Mouse (Mus musculus): ENCODE results near the gene Lamb3. TPM values are rescaled to one million over a fixed set of nuclear protein-coding genes. Genes with fewer than 3 reads are reported as not detected.
"Not testable (repeated sequence)": the region's sequence is repeated elsewhere in the genome, so short reads cannot be mapped to it uniquely, and the experiment has no call there.

The Lamb3 gene
- total RNA-seq, 2 experiments from 2014 or later, result 2.0 to 4.5 TPM

DNA sequence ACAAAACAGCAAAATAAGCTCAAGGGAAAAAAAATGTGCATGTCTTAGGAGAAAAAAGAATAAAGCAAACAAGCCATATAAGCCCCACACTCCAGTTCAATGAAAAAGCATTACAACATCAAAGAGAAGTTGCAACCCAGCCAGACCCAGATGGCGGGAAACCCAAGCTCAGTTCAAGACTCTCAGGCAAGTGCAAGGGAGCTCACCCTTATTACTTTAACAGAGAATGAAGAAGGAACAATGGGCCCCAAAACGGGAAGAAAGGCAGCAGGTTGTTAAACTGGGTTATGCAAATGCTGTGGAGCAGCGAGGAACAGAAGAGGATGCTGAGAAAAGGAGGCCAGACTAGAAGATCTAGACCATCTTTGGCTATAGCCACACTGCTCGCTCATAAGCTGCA is 35.4 kb downstream of the Lamb3 start:
- no peak for DNase-seq (ENCODE audit: low spot score in 2 of 2)

- DNase-seq (ENCODE audit: low spot score in 2 of 2), result no peak
Observed at GRCm38 (mm10) chr1:193243571-193244193, 36.2 kb downstream of the Lamb3 start.

DNA sequence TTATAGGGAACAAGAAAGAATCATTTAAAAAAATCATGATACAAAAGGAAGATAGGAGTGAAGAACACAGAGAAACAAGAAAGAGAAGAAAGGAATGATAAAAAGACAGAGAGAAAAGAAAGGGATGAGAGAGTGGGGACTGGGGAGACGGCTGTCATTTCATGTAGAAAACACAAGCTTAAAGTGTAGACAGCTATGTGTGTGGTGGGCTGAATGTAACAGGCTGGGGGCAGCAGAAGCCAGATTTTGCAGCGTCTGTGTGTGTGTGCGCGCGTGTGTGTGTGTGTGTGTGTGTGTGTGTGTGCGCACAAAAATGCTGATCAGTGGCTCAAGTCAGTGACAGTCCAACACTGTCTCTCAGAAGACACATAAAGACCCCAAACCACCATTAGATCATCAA is 36.7 kb downstream of the Lamb3 start:
- no peak for DNase-seq (ENCODE audit: low spot score in 2 of 2)

DNA sequence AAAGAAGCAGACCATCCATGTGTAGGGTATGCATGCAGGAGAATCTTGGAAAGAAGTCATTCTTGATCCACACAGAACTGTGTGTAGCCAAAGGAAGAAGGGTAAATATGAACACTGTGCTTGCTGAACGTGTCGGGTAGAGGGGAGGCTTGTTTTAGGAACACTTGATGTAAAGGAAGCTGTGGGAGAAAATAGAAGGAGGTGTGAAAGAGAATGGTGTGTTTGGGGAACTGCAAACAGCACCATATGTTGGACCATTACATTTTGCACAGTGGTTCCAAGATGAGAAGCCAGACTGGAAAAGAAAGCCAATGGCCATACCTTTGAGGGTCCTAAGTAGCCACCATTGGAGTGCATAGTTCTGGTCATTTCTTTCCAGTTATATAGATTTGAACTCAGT is 42.5 kb downstream of the Lamb3 start:
- DNase-seq (ENCODE audit: low spot score in 2 of 2), result no peak

DNA sequence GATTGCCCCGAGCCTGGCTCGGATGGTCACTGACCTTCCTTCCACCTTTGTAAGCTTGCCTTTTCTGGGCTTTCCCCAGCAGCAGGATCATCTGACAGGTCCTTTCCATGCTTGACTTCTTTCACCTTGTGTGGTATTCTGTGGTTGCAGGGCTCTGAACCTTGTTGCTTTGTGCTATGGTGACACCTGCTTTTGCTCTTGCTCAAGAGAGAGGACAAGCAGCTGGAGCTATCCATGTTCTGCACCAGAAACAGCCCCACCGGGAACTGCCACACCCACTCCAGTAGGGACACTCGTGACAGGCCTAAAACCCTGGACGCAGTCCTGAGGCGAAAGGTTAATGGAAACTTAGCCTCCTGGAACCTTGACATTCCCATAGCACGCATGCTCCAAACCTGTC is 43.9 kb downstream of the Lamb3 start:
- DNase-seq (ENCODE audit: low spot score in 2 of 2), result no peak

GRCm38 (mm10) chr1:193252616-193253015 is 45.1 kb downstream of the Lamb3 start:
- DNase-seq (ENCODE audit: low spot score in 2 of 2), result no peak

GRCm38 (mm10) chr1:193253895-193254294 is 46.4 kb downstream of the Lamb3 start:
- not testable (repeated sequence) for DNase-seq (ENCODE audit: low spot score in 2 of 2)

GRCm38 (mm10) chr1:193255032-193255431 is 47.5 kb downstream of the Lamb3 start:
- DNase-seq (ENCODE audit: low spot score in 2 of 2), result no peak

- peak; percentile 59 to 73 for DNase-seq (ENCODE audit: low spot score in 2 of 2)
Observed at GRCm38 (mm10) chr1:193255488-193256288, 48.2 kb downstream of the Lamb3 start.

DNA sequence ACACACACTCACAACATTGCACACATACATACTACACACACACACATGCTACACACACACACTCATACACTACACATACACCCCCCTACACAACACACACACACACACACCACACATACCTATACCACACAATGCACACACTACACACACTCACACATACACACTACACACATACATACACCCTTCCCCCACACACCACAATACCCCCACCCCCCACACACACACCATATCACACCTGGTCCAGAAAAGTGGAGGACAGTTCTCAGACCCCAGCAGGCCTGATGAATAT is 48.7 kb downstream of the Lamb3 start:
- no peak for DNase-seq (ENCODE audit: low spot score in 2 of 2)

GRCm38 (mm10) chr1:193256621-193257098 is 49.2 kb downstream of the Lamb3 start:
- DNase-seq (ENCODE audit: low spot score in 2 of 2), result no peak

DNA sequence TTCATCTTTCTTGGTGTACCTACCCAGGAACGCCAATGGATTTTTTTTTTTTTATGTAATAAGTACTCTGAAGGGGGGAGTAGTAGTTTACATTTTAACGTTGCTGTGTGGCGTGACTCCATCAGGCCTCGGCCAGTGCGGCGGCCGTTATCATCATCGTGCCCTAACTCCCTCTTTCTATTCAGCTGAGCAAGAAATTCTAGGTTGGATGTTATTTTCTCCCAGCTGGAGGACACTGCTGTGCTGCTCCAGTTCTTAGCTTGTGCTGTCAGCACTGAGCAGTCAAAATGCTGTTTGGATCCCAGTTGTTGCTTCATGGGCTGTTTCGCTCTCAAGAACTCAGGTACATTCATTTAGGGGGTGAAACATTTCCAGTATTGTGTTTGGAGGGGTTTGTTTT is 52.1 kb downstream of the Lamb3 start:
- DNase-seq (ENCODE audit: low spot score in 2 of 2), result no peak

DNA sequence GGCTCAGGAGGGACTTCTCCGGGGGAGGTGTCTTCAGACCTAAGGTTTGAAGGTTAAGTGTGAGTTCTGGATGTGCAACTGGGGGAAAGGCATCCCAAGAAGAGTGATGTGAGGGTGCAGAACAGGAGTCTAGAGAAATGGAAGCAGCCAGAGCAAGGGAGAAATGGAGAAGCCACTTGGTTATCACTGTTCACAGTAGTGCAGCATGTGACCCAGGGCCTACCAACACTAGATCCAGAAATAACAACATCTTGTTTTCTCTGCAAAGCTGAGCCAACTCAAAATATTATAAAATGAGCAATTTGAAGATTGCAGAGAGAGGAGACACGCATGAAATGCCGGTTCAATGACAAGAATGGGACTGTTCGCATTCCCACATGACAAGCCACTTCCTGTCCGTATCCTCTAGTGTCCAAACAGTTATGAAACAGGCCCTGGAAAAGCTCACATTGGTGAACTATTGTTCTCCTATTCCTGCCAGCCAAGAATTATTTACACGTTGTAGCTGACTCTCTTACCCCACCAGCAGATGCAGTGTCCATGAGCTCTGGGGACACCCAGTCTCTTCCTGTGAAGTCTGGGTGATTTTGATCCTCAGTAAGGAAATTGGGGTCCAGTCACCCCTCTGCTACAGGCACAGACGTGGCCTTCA is 54.5 kb downstream of the Lamb3 start:
- no peak for DNase-seq (ENCODE audit: low spot score in 2 of 2)

DNA sequence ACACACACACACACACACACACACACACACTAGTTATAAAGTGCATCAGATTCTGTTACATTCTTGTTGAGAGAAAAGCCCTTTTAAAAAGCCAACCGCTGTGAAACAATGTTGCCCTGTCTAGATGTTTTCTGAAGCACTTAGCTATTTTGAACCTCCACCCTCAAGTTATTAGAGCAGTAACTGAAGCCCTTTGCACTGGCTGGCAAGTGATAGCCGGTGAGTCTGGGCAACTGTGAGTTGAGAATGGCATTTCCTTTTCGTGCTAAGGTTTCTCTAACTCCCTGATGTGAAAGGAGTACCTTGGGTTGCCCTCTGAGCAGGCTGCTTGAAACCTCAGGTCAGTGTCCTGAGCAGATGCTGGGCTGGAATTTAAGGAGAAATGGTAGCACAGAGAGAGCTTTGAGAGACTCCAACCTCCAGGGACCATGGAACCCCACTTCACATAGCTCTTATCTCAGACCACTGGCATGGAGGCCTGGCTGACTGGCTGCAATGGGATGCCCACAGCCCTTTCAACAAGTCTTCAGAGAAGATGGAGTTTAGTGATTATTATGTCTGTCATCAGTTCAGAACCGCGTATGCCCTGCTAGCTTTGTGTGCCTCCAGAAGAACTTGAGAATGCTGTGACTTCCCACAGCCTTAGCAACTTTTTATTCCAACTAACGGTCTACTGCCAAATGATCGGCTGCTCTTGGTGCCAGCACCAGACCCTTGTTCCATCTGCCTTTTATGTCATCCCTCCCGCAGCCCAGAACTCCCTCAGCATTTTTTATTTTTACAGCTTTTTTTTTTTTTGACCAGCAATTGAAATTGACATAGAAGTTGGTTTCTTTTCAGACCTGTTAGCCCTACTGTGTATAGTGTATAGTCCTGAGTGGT is 55.8 kb downstream of the Lamb3 start:
- DNase-seq (ENCODE audit: low spot score in 2 of 2), result no peak

DNA sequence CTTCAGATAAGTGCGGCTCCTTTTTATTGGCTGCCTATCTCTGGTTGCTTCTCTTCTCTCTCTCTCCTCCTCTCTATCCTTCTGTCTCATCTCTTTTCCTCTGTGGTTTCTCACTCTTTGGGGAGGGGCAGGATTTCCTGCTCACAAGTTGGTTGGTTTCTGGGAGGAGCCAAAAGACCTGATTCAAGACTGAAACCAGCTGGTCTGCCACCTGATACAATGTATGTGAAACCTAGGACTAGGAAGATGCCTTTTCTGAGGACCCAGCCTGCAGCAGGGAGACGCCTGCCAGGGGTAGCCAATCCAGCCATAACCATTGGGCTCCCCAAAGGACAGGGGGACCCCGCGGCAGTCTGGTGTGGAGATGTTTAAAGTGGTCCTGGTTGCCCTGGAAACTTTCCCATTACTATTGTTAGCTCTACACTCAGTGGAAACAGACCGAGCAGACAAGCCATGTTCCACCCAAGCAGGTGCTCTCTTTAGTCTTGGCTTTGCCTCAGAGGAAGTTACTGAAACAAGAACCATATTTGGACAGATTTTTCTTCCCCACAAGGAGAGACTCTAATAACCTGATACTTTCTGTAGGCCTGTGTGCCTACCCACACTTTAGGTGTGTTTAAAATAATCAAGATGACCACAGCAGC is 56.6 kb downstream of the Lamb3 start, which contains the start of gene Hsd11b1:
Hsd11b1 (minus strand) TSS at position 121 of the 644 bp plus-strand sequence.
- no peak for DNase-seq (ENCODE audit: low spot score in 2 of 2)

GRCm38 (mm10) chr1:193265734-193266133 is 58.2 kb downstream of the Lamb3 start:
- DNase-seq (ENCODE audit: low spot score in 2 of 2), result no peak

DNA sequence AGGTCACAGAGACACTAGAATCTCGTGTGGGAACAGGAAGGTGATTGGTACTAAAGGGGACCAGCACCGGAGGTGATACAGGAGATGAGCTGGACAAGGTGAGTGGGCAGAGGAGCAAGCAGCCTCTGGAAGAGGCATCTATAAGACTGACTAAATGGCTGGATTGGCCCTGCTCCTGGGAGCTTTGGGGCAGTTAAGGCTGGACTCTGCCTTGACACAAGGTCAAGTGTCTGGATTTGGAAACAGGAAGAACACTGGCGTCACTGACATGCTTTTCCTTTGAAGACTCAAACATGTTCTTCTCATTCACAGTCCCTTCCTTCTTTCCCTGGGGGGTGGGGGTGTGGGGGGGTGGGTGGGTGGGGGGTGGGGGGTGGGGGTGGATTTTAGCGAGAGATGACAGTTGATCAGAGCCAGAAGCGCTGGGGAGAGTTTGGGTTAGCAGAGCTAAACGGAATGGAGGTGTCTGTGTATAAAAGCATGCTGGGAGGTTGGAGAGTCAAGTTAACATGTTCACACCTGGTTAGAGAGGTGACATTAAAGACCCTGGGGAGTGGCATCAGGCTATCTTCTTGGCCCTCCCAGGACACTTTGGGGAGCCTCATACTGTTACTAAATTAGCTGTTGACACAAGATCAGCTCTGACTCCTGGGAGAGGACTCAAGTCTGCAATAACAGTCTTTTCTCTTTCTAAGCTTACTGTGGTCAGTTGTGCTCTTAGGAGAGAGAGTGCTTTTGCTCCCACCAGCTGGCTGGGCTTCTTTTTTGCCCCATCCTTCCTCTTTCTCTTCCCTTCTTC is 63.7 kb downstream of the Lamb3 start:
- DNase-seq (ENCODE audit: low spot score in 2 of 2), result no peak

- peak in 1 of 2 experiments; percentile 49 for DNase-seq (ENCODE audit: low spot score in 2 of 2)
Observed at GRCm38 (mm10) chr1:193272137-193272915, 64.8 kb downstream of the Lamb3 start.
